Mouse (Mus musculus) embryonic facial prominence, embryonic 11.5 days (tissue): Measurements from ENCODE around the gene Gnas. TPM values are rescaled to one million over a fixed set of nuclear protein-coding genes. Genes with fewer than 3 reads are reported as not detected.

Experiments used
- ATAC-seq: fragments of 200-750 bp; cut with Nextera tagmentation; replicated peaks from 2 replicates; pipeline ENCODE4 v1.8.0; 2017; ENCODE audit warnings: low read depth; ENCODE audit not compliant: insufficient number of reproducible peaks, low FRiP score, low TSS enrichment
- DNase-seq: peaks from one replicate; pipeline ENCODE4 v3.0.0-alpha.2; 2015; ENCODE audit warnings: low spot score
- H3K27ac ChIP-seq: fragments of 300-500 bp; sonication (generic); replicated peaks from 2 replicates; pipeline ENCODE4 v1.5.1; 2014; ENCODE audit warnings: mild to moderate bottlenecking, low read depth, low read length, control low read depth
- H3K27me3 ChIP-seq: fragments of 300-500 bp; sonication (generic); 2 replicates; pipeline ENCODE4 v1.6.1; 2014; ENCODE audit warnings: mild to moderate bottlenecking, low read length, moderate library complexity, mixed read lengths; ENCODE audit not compliant: control insufficient read depth, insufficient read depth
- H3K36me3 ChIP-seq: fragments of 300-500 bp; sonication (generic); replicated peaks from 2 replicates; pipeline ENCODE4 v1.6.1; 2014; ENCODE audit warnings: low read depth, mild to moderate bottlenecking, low read length, moderate library complexity, mixed read lengths; ENCODE audit not compliant: control insufficient read depth, insufficient read depth
- H3K4me1 ChIP-seq: fragments of 300-500 bp; sonication (generic); 2 replicates; pipeline ENCODE4 v1.6.1; 2014; ENCODE audit warnings: low read length, mixed read lengths; ENCODE audit not compliant: control insufficient read depth, insufficient read depth
- H3K4me2 ChIP-seq: fragments of 300-500 bp; sonication (generic); 2 replicates; pipeline ENCODE4 v1.6.1; 2014; ENCODE audit warnings: low read depth, mild to moderate bottlenecking, control low read depth, low read length, moderate library complexity
- H3K4me3 ChIP-seq: fragments of 300-500 bp; sonication (generic); 2 replicates; pipeline ENCODE4 v1.5.1; 2014; ENCODE audit warnings: low read depth, low read length, control low read depth
- H3K9ac ChIP-seq: fragments of 300-500 bp; sonication (generic); replicated peaks from 2 replicates; pipeline ENCODE4 v1.6.1; 2014; ENCODE audit warnings: mild to moderate bottlenecking, control low read depth, low read length
- H3K9me3 ChIP-seq: fragments of 300-500 bp; sonication (generic); replicated peaks from 2 replicates; pipeline ENCODE4 v1.6.1; 2016; ENCODE audit warnings: mild to moderate bottlenecking, low read length, inconsistent platforms, mixed read lengths; ENCODE audit not compliant: control insufficient read depth
- WGBS: fragments of 180-500 bp; shearing (Covaris S2); extraction: QIAGEN DNeasy Blood & Tissue Kit; methylation state at CpG from one replicate; pipeline ENCODE4 v1.1.7; 2014; 5-methylcytosine and 5-hydroxymethylcytosine counted together
- polyA plus RNA-seq: library from polyadenylated mRNA; unstranded; fragments of >200 nt; fragmentation: Nextera tagmentation; extraction: Ambion mirVana; gene quantifications from 2 replicates; pipeline ENCODE4 v1.2.1, GENCODE M21; 2014

The Gnas gene
- polyA plus RNA-seq, 1 experiment from 2014 or later, result 1,397 TPM

DNA sequence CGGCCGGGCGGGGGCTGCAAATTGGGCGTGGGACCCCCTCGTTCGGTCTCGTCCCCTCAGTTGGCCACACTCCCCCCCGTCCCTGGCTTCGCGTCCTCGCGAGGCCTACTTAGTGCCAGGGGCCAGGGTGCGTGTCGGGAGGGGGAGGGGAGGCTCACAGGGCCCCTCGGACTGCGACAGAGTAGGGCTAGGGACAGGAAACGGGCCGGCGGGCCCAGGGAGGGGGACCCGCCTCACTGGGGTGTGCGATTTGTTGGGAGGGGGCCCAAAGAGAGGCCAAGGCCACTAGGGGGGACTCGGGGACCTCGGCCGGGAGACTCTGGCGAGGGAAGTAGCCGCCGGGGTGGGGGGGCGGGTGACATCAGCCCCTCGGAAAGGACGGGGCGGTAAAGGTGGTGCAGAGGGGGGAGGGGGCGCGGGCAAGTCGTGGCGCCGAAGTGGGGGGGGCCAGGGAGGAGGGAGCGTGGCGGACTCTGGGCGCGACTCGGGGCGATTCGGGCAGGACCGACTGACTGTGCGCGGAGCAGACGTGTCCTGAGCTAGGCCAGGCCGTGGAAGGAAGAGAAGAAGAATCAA is 46.6 kb downstream of the Gnas start:
- Histone ChIP-seq H3K4me3 (peak overlapping the region; percentile 97), H3K9me3 (no peaks in the 10 kb centered on the region), H3K9ac (peak overlapping the region; percentile 100), H3K36me3 (no peaks in the 10 kb centered on the region), H3K4me1 (no peaks in the 10 kb centered on the region), H3K27me3 (no peaks in the 10 kb centered on the region), H3K4me2 (peak overlapping the region; percentile 66), H3K27ac (peak overlapping the region; percentile 99)
- ATAC-seq, result peak; percentile 69
- under 1% methylated on average over 41 of the region's 48 CpGs for WGBS
- DNase-seq, result peak; percentile 76

DNA sequence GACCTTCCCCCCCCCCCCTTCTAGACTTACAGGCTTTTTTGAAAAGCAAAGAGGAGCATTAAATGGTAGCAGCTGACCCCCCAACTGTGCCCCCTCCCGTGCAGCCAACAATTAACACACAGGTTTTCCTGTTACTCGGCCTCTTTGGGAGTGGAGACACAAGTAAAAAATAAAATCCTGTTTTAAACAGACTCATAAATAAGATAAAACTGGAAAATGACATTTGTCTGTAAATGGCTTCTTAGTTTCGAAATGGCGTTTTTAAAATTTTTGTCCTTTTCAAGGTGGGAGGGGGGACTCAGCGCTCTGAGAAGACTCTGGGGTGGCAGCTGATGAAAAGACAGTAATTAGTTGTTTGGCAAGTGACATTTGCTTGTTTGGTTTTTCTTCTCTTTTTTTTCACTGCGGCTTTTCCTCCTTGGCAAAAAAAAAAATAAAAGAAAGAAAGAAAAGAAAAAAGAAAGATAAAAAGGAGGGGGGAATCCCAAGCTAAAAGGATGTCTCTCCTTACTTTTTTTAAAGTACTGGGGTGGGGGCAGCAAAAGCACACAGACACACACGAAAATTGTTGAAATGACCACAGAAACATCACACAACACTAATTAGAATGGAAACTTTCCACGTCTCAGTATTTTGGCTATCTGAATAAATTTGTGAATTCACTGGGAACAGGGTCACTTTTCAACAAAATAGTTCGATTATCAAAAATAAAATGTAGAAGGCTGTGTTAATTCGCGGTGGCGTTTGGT is 47.3 kb downstream of the Gnas start:
- H3K36me3 ChIP-seq, result no peaks in the 10 kb centered on the region
- no peaks in the 10 kb centered on the region for H3K4me1 ChIP-seq
- no peak overlapping the region for H3K27ac ChIP-seq
- H3K4me2 ChIP-seq, result peak overlapping the region; percentile 66
- WGBS, result 19% methylated on average over 12 of the region's 12 CpGs
- no peak for ATAC-seq
- peak overlapping the region; percentile 100 for H3K9ac ChIP-seq
- H3K9me3 ChIP-seq, result no peaks in the 10 kb centered on the region
- DNase-seq, result no peak
- peak overlapping the region; percentile 97 for H3K4me3 ChIP-seq
- no peaks in the 10 kb centered on the region for H3K27me3 ChIP-seq

DNA sequence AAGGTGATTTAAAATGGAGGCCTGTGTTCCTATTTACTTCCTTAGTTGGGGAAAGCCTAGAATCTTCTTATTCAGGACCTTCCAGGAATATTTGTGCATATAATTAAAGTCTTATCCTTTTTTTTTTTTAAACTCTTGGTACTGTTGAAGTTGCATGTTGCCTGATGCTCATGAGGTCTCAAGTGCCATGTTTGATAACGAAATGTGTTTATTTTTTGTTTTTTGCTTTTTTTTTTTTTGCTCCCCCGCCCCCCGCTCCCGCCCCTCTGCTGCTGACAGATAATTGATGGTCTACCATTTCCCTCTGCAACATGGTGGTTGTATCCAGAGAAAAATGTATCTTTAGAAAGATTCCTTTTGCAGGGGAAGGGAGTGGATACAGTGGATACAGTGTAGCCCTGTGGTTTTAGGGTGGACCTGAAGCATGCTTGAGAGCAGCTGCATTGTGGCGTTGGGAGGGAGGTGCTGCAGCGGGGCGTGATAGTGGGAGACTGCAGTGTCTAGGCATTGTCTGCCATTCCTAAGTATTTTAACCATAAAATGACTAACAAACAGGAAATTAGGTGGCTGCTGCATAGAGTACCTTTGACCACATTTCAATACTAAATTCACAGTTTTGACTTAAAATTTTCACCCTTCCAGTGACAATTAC is 49.2 kb downstream of the Gnas start:
- Histone ChIP-seq H3K4me2 (no peak overlapping the region), H3K4me1 (no peaks in the 10 kb centered on the region), H3K27ac (no peak overlapping the region), H3K36me3 (no peaks in the 10 kb centered on the region), H3K27me3 (no peaks in the 10 kb centered on the region), H3K9ac (no peak overlapping the region), H3K9me3 (no peaks in the 10 kb centered on the region), H3K4me3 (no peak overlapping the region)
- WGBS, result 68% methylated on average over 7 of the region's 7 CpGs
- no peak for DNase-seq
- no peak for ATAC-seq

DNA sequence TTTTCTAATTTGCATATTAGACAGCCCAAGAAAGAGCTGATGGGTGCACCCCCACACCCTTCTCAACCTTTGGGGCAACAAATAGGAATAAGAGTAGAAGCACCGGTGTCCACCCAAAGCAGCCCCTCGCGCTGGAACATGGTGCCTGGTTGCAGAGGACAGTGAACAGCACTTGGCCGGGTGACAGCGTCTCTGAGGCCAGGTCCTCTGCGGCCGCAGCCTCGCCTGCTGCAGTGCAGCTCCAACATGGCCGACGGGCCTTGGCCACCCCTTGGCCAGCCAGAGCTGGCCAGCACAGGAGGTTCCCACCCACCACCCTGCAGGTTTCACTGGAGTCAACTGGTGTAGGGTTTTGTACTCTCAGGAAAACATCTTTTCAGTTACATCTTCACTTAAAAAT is 50.3 kb downstream of the Gnas start:
- no peaks in the 10 kb centered on the region for H3K9me3 ChIP-seq
- no peak overlapping the region for H3K4me2 ChIP-seq
- no peak overlapping the region for H3K4me3 ChIP-seq
- H3K9ac ChIP-seq, result no peak overlapping the region
- no peak for ATAC-seq
- WGBS, result 85% methylated on average over 10 of the region's 10 CpGs
- H3K4me1 ChIP-seq, result no peaks in the 10 kb centered on the region
- H3K27ac ChIP-seq, result no peak overlapping the region
- no peaks in the 10 kb centered on the region for H3K27me3 ChIP-seq
- no peak for DNase-seq
- no peaks in the 10 kb centered on the region for H3K36me3 ChIP-seq

DNA sequence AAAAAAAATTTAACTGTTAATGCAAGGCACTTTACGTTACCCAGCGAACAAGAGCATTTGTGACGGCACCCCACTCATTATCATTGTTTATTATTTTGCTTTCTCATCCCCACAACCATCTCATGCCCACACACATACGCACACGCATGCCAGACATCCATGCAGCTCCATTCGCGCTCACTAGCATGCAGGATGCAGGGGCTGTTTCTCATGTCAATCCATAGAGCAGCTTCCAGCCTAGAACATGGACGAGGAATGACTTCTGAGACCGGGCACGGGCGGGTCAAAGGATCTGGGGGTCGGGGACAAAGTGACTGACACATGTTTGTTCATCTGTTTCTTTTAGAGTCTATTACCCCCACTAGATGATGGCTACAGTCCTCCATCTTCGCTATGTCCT is 53.2 kb downstream of the Gnas start:
- Histone ChIP-seq H3K4me1 (no peaks in the 10 kb centered on the region), H3K27ac (no peak overlapping the region), H3K27me3 (no peaks in the 10 kb centered on the region), H3K9me3 (no peaks in the 10 kb centered on the region), H3K4me2 (no peak overlapping the region), H3K36me3 (no peaks in the 10 kb centered on the region), H3K9ac (no peak overlapping the region), H3K4me3 (no peak overlapping the region)
- ATAC-seq, result no peak
- WGBS, result 85% methylated on average over 13 of the region's 13 CpGs
- no peak for DNase-seq

DNA sequence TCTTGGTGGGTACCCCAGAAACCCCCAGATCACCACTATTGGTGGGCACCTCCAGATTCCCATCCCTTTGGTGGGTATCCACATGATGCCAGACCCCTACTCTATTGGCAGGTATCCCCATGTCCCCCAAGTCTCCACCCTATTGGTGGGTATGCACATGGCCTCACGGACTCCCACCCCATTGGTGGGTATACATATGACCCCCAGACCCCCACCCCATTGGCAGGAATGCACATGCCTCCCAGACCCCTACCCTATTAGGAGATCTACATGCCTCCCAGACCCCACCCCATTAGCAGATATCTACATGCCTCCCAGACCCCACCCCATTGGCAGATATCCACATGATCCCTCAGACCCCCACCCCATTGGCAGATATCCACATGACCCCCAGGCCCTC is 55.6 kb downstream of the Gnas start:
- Histone ChIP-seq H3K4me1 (peaks cover 4% of the 10 kb centered on the region; the same call in 1 of the 2 replicates), H3K27ac (no peak overlapping the region), H3K9ac (no peak overlapping the region), H3K4me2 (no peak overlapping the region), H3K36me3 (no peaks in the 10 kb centered on the region; the same call in 1 of the 2 replicates), H3K9me3 (no peaks in the 10 kb centered on the region), H3K27me3 (no peaks in the 10 kb centered on the region), H3K4me3 (no peak overlapping the region)
- DNase-seq, result no peak
- WGBS, result 95% methylated on average over 1 of the region's 1 CpGs
- no peak; the same call in 1 of the 2 replicates for ATAC-seq

DNA sequence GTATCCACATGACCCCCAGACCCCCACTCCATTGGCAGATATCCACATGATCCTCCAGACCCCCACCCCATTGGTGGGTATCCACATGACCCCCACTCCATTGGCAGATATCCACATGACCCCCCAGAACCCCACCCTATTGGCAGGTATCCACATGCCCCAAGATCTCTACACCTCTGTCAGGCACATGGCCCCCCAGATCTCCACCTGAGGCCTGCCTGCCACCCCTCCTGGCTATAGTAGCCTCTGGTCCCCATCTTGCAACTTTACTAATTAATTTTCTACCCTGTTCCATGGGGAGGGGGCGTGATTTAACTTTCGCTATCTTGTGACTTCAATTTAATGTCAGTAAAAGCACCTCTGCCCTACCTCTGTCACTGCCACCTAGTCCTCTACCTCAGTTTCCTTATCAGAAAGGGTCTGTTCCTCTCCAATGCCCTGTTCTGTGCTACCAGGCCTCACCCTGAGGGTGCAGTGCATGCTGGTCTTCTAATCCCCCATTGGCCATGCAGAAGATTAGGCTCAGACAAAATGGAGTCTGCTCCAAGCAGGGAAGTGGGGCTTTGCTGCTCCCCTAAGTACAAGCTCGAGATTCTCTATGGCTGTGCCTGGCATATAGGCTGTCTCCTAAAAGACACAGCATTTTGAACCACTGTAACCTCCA is 56.2 kb downstream of the Gnas start:
- no peak for DNase-seq
- Histone ChIP-seq H3K4me2 (no peak overlapping the region), H3K27ac (no peak overlapping the region), H3K9me3 (no peaks in the 10 kb centered on the region; the same call in 1 of the 2 replicates), H3K4me1 (peaks cover 4% of the 10 kb centered on the region; the same call in 1 of the 2 replicates), H3K9ac (no peak overlapping the region), H3K27me3 (no peaks in the 10 kb centered on the region), H3K4me3 (no peak overlapping the region), H3K36me3 (peaks cover 6% of the 10 kb centered on the region)
- no peak for ATAC-seq
- 88% methylated on average over 3 of the region's 3 CpGs for WGBS
